Mouse (Mus musculus): ENCODE results near the gene Elmsan1.

Gene Elmsan1

DNA sequence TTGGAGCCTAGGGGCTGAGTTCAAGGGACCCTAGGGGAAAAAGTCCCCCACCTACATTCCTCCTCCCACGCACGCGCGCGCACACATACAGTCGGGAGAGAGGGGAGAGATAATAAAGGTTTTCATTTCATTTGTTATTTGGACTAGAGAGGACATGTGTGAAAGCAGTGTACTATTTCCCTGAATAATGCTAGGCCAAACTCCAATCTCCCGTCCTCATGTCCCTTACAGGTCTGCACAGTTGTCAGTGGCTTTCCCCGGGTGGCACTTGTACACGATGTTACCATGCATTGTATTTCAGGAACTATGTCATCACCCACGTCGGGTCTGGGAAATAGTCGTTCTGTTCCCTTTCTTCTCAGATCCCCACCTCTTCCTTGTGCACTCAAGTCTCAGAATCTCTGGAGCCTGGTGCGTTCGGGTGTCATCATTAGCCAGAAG, 460 bp upstream of the Elmsan1 start:
- Histone ChIP-seq H3K36me3 (ENCODE audit: insufficient read depth, low read length) (peaks cover 15% of the 10 kb centered on the region), H3K9me3 (ENCODE audit: low read length) (no peaks in the 10 kb centered on the region), H3K27me3 (ENCODE audit: insufficient read depth, low read length) (peaks cover 8% of the 10 kb centered on the region), H3K4me3 (replicated peaks; ENCODE audit: low read length) (peak overlapping the region; percentile 87), H3K4me1 (replicated peaks; ENCODE audit: low read depth, low read length) (peaks cover 89% of the 10 kb centered on the region)
- TF ChIP-seq POU5F1 (IDR thresholded peaks at IDR 0.05; ENCODE audit: borderline replicate concordance, low read length) (no peak), NANOG (IDR thresholded peaks at IDR 0.05; ENCODE audit: borderline replicate concordance, low read length) (no peak), CTCF (conservative IDR thresholded peaks at IDR 0.05; ENCODE audit: low read length) (no peak)

DNA sequence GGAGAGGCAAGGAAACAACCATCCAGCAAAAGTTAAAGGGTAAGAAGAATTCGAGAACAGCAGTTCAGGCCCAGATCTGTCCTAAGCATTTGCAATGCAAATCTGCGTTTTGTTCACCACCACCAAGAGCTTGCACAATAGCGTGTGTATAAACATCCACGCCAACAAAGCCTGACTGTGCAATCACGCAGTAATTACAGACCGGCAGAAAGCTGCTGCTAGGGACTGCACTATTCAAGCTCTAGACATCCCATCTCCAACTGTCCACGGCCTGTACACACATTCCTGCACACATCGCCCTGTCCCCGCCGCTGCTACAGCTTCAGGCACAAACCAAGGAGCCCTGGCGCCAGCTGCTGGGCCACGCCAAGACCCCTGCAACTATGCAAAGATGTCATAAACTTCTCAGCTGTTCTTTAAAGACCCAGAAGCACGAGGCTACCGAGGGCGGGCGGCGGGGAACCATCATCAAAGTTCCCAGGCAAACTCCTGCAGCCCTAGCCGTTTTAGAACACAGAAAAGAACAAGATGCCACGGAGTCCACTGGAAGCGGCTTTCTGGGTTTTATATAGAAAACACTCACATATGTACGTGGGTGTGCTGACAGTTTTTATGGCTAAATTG, 1.1 kb downstream of the Elmsan1 start:
- Histone ChIP-seq H3K27me3 (ENCODE audit: insufficient read depth, low read length) (peaks cover 8% of the 10 kb centered on the region), H3K4me1 (replicated peaks; ENCODE audit: low read depth, low read length) (peaks cover 89% of the 10 kb centered on the region), H3K9me3 (ENCODE audit: low read length) (no peaks in the 10 kb centered on the region), H3K4me3 (replicated peaks; ENCODE audit: low read length) (peak overlapping the region; percentile 87), H3K36me3 (ENCODE audit: insufficient read depth, low read length) (peaks cover 16% of the 10 kb centered on the region)
- TF ChIP-seq CTCF (conservative IDR thresholded peaks at IDR 0.05; ENCODE audit: low read length), result no peak
- TF ChIP-seq POU5F1 (IDR thresholded peaks at IDR 0.05; ENCODE audit: borderline replicate concordance, low read length), result peak; percentile 38; the same call in 1 of the 2 replicates
- no peak; the same call in 1 of the 2 replicates for TF ChIP-seq NANOG (IDR thresholded peaks at IDR 0.05; ENCODE audit: borderline replicate concordance, low read length)

DNA sequence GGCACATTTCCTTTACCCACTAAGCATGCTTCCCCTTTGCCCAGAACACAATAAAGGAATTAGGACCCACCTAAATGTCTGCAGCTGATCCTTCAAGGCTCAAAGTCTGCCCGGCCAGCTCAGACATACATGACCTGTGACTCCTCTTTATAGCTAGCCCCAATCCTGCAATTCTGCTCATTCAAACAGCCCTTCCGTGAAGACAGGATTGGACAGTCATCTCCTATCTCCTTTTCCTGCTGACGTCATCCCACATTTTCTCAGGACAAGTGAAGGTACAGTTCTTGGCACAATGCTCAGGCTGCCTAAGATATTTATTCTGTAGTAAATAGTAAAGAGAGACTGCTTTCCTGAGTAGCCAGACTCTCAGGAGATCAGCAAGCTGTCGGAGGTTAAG, 1.6 kb downstream of the Elmsan1 start:
- Histone ChIP-seq H3K9me3 (ENCODE audit: low read length) (no peaks in the 10 kb centered on the region), H3K4me3 (replicated peaks; ENCODE audit: low read length) (peak overlapping the region; percentile 87), H3K36me3 (ENCODE audit: insufficient read depth, low read length) (peaks cover 16% of the 10 kb centered on the region), H3K4me1 (replicated peaks; ENCODE audit: low read depth, low read length) (peaks cover 89% of the 10 kb centered on the region), H3K27me3 (ENCODE audit: insufficient read depth, low read length) (peaks cover 8% of the 10 kb centered on the region)
- no peak for TF ChIP-seq CTCF (conservative IDR thresholded peaks at IDR 0.05; ENCODE audit: low read length)
- TF ChIP-seq NANOG (IDR thresholded peaks at IDR 0.05; ENCODE audit: borderline replicate concordance, low read length), result no peak

DNA sequence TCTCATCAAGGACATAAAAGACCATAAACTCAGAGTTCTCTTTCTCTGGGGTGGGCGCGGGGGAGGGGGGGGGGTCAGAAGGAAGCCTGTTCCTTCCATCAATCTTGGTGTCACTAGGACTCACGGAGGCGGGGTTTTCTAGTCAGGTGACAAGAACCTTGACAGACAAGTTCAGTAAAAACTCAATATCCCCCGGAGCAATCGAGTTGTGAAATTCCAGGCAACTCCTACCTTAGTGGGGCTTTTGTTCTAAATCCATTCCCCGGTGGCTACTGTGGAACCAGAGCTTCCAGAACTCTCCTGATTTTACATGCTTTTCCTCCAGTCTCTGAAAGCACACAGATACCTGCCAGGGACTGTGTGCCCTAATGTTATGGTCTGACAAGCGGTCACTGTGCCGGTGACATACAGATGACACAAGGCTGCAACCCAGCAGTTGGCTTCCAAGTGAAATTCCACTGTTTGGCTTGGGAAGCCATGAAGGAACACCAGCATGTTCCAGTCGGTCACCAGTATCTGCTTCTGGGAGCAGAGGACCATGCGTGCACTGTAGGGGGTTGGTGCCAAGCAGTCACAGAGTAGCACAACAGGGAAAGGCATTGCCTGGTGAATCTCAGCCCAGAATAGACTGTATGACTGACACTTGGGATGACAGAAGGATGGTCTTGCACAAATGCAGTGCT, 2.8 kb downstream of the Elmsan1 start:
- TF ChIP-seq POU5F1 (IDR thresholded peaks at IDR 0.05; ENCODE audit: borderline replicate concordance, low read length) (no peak), CTCF (conservative IDR thresholded peaks at IDR 0.05; ENCODE audit: low read length) (no peak), NANOG (IDR thresholded peaks at IDR 0.05; ENCODE audit: borderline replicate concordance, low read length) (no peak)
- Histone ChIP-seq H3K9me3 (ENCODE audit: low read length) (no peaks in the 10 kb centered on the region), H3K36me3 (ENCODE audit: insufficient read depth, low read length) (peaks cover 16% of the 10 kb centered on the region)

DNA sequence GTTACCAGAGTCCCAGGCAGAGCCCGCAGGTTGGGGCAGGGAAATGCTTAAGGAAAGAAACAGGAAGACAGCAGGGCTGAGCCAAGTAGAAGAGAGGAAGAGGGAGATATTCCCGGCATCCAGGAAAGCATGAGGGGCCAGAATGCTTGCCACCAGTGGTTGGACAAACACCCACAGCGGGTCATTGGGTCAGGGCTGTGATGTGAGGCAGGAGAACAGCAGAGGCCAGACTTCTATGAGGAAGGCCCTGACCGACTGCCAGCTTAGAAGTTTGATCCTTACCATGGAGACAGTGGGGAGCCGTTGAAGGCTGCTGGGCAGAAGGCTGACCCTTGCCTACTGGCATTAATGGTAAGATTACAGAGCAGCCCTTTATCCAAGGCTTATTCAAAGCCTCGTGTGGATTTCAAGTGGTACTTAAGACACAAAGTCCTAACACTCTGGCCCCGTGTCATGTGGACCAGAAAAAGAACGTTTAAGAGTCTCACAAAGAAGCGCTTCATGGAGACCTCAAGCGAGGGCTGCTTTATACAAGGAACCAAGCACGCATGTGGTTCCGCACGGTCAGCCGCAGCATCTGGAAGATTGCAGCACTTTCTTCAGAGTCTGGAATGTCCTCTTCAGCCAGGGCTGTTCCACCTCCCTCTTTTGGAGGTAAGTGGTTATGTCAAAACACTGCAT, 4.0 kb downstream of the Elmsan1 start:
- Histone ChIP-seq H3K27me3 (ENCODE audit: insufficient read depth, low read length) (peaks cover 7% of the 10 kb centered on the region), H3K36me3 (ENCODE audit: insufficient read depth, low read length) (peaks cover 16% of the 10 kb centered on the region)
- TF ChIP-seq CTCF (conservative IDR thresholded peaks at IDR 0.05; ENCODE audit: low read length) (no peak), NANOG (IDR thresholded peaks at IDR 0.05; ENCODE audit: borderline replicate concordance, low read length) (no peak), POU5F1 (IDR thresholded peaks at IDR 0.05; ENCODE audit: borderline replicate concordance, low read length) (no peak)

More for the DNA sequence above, 2.8 kb downstream of the Elmsan1 start:
- Histone ChIP-seq H3K27me3 (ENCODE audit: insufficient read depth, low read length) (peaks cover 8% of the 10 kb centered on the region), H3K4me1 (replicated peaks; ENCODE audit: low read depth, low read length) (peaks cover 90% of the 10 kb centered on the region), H3K4me3 (replicated peaks; ENCODE audit: low read length) (peak overlapping the region; percentile 41)

DNA sequence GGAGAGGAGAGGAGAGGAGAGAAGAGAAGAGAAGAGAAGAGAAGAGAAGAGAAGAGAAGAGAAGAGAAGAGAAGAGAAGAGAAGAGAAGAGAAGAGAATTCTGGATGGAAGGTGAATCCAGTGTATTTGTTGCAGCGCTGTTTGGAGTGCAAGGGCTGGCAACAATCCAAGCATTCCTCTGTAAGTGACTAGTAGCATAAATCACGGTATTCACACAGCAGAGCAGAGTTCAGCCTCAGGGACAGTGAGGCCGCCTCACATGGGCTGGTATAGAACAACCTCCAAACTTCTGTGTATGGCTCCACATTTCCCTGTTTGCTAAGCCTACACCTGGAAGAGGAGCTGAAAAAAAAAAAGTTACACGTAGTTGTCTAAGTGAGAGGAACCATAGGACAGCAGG, 6.4 kb downstream of the Elmsan1 start:
- Histone ChIP-seq H3K36me3 (ENCODE audit: insufficient read depth, low read length) (peaks cover 21% of the 10 kb centered on the region), H3K4me3 (replicated peaks; ENCODE audit: low read length) (no peak overlapping the region), H3K27me3 (ENCODE audit: insufficient read depth, low read length) (peaks cover 31% of the 10 kb centered on the region), H3K9me3 (ENCODE audit: low read length) (no peaks in the 10 kb centered on the region), H3K4me1 (replicated peaks; ENCODE audit: low read depth, low read length) (peaks cover 99% of the 10 kb centered on the region)
- TF ChIP-seq CTCF (conservative IDR thresholded peaks at IDR 0.05; ENCODE audit: low read length), result no peak
- TF ChIP-seq POU5F1 (IDR thresholded peaks at IDR 0.05; ENCODE audit: borderline replicate concordance, low read length), result no peak
- TF ChIP-seq NANOG (IDR thresholded peaks at IDR 0.05; ENCODE audit: borderline replicate concordance, low read length), result no peak

More for the DNA sequence above, 4.0 kb downstream of the Elmsan1 start:
- H3K4me3 ChIP-seq (replicated peaks; ENCODE audit: low read length), result peak overlapping the region; percentile 11
- no peaks in the 10 kb centered on the region for H3K9me3 ChIP-seq (ENCODE audit: low read length)
- peaks cover 90% of the 10 kb centered on the region for H3K4me1 ChIP-seq (replicated peaks; ENCODE audit: low read depth, low read length)

DNA sequence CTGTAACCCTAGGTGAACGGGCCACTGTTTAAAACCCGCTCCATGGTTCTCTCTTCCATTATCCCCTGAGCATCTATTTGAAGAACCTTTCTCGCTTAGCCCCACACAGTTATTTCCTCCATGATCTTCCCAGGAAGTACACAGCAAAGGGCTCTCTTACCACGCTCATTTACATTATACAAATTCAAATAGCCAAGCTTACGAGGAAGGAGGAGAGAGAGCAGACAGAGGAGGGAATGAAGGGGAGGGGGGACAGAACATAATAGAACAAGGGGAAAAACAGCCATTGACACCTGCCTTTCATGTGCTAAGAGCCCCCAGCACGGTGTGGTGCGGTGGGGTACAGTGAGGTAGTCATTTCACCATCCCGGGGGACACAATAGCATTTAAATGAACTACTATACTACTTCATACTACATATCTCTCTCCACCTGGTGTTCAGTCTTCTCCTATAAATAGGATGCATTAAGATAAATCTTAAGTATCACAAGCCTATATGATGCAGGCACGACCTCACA, 7.6 kb downstream of the Elmsan1 start:
- no peaks in the 10 kb centered on the region for H3K9me3 ChIP-seq (ENCODE audit: low read length)
- peak overlapping the region; percentile 69 for H3K4me3 ChIP-seq (replicated peaks; ENCODE audit: low read length)
- peaks cover 99% of the 10 kb centered on the region for H3K4me1 ChIP-seq (replicated peaks; ENCODE audit: low read depth, low read length)
- H3K27me3 ChIP-seq (ENCODE audit: insufficient read depth, low read length), result peaks cover 33% of the 10 kb centered on the region
- TF ChIP-seq CTCF (conservative IDR thresholded peaks at IDR 0.05; ENCODE audit: low read length) (no peak), POU5F1 (IDR thresholded peaks at IDR 0.05; ENCODE audit: borderline replicate concordance, low read length) (no peak), NANOG (IDR thresholded peaks at IDR 0.05; ENCODE audit: borderline replicate concordance, low read length) (peak; percentile 32; the same call in 1 of the 2 replicates)
- peaks cover 18% of the 10 kb centered on the region for H3K36me3 ChIP-seq (ENCODE audit: insufficient read depth, low read length)

DNA sequence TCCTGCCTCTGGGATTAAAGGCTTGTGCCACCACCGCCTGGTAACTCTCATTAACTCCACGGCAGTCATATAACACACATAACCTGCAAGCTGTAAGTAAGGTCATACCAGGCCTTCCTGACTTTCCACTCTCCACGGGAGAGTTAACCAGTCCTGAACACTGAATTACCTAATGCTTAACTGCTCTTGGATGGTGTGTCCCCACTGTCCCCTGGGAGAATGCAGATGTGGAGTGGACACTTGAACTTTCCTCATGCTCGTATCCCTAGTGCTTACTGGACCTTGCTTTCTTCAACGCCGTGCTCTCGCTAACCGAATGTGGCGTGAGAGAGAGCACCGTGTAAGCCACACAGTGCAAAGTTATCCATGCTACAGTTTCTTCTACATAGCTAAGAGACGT, 8.4 kb downstream of the Elmsan1 start:
- Histone ChIP-seq H3K9me3 (ENCODE audit: low read length) (no peaks in the 10 kb centered on the region), H3K4me3 (replicated peaks; ENCODE audit: low read length) (peak overlapping the region; percentile 69), H3K27me3 (ENCODE audit: insufficient read depth, low read length) (peaks cover 33% of the 10 kb centered on the region), H3K36me3 (ENCODE audit: insufficient read depth, low read length) (peaks cover 21% of the 10 kb centered on the region), H3K4me1 (replicated peaks; ENCODE audit: low read depth, low read length) (peaks cover 99% of the 10 kb centered on the region)
- TF ChIP-seq POU5F1 (IDR thresholded peaks at IDR 0.05; ENCODE audit: borderline replicate concordance, low read length), result no peak
- TF ChIP-seq NANOG (IDR thresholded peaks at IDR 0.05; ENCODE audit: borderline replicate concordance, low read length), result no peak
- TF ChIP-seq CTCF (conservative IDR thresholded peaks at IDR 0.05; ENCODE audit: low read length), result no peak
